Mouse (Mus musculus) mesoderm, embryonic 11.5 days (tissue): ENCODE measurements around the gene Nckap5.

ENCODE experiments used
- DNase-seq: peaks from one replicate; pipeline ENCODE4 v3.0.0-alpha.2; 2012; ENCODE audit warnings: low read depth, low spot score

Nckap5 gene

GRCm38 (mm10) chr1:126700978-126701320 lies 129.7 kb downstream of the Nckap5 start:
- DNase-seq: no peak

- no peak for DNase-seq
These were observed 130.3 kb downstream of the Nckap5 start for GRCm38 (mm10) chr1:126700063-126700977.

- no peak for DNase-seq
These were observed 137.0 kb downstream of the Nckap5 start for GRCm38 (mm10) chr1:126693585-126693984.

GRCm38 (mm10) chr1:126688593-126688992 lies 142.0 kb downstream of the Nckap5 start:
- no peak for DNase-seq

GRCm38 (mm10) chr1:126686678-126687077 lies 143.9 kb downstream of the Nckap5 start:
- DNase-seq: no peak

GRCm38 (mm10) chr1:126683621-126684445 lies 146.8 kb downstream of the Nckap5 start:
- peak; percentile 58 for DNase-seq

- peak; percentile 28 for DNase-seq
These were observed 148.8 kb downstream of the Nckap5 start for GRCm38 (mm10) chr1:126681773-126682172.

- no peak for DNase-seq
These were observed 151.3 kb downstream of the Nckap5 start for GRCm38 (mm10) chr1:126679348-126679747.

- DNase-seq: no peak
These were observed 153.3 kb downstream of the Nckap5 start for GRCm38 (mm10) chr1:126677280-126677679.

- DNase-seq: no peak
These were observed 153.8 kb downstream of the Nckap5 start for GRCm38 (mm10) chr1:126676769-126677168.

- no peak for DNase-seq
These were observed 155.5 kb downstream of the Nckap5 start for GRCm38 (mm10) chr1:126675142-126675541.

GRCm38 (mm10) chr1:126673238-126673637 lies 157.4 kb downstream of the Nckap5 start:
- DNase-seq: no peak

GRCm38 (mm10) chr1:126670507-126670906 lies 160.1 kb downstream of the Nckap5 start:
- DNase-seq: no peak

GRCm38 (mm10) chr1:126660098-126660999 lies 170.2 kb downstream of the Nckap5 start:
- DNase-seq: peak; percentile 43

GRCm38 (mm10) chr1:126658731-126659130 lies 171.9 kb downstream of the Nckap5 start:
- DNase-seq: no peak

GRCm38 (mm10) chr1:126656246-126656645 lies 174.4 kb downstream of the Nckap5 start:
- peak; percentile 23 for DNase-seq

- DNase-seq: no peak
These were observed 178.5 kb downstream of the Nckap5 start for GRCm38 (mm10) chr1:126652085-126652484.

GRCm38 (mm10) chr1:126650806-126651205 lies 179.8 kb downstream of the Nckap5 start:
- no peak for DNase-seq

GRCm38 (mm10) chr1:126642751-126643150 lies 187.8 kb downstream of the Nckap5 start:
- DNase-seq: no peak

- DNase-seq: no peak
These were observed 191.1 kb downstream of the Nckap5 start for GRCm38 (mm10) chr1:126639463-126639862.

- DNase-seq: no peak
These were observed 193.1 kb downstream of the Nckap5 start for GRCm38 (mm10) chr1:126637515-126637914.
